In the genomic region with DNA sequence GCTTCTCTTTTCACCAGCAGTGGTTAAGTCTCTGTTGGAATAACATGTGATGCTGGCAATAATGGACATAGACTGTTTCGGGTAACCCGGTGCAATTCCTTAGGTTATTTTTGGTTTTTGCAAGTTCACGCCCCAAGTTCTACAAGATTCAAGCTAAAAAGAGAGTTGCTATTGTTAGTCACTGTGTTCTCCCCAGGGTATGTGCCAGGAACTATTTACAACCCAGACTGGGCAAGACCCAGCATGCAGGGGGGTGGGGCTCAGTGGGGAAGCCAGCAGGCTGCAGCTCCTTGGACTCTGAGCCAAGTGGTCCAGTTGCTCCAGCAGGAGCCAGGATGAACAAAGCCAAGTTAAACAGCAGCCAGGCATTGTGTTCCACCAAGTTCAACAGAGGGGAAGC, we compare ENCODE assay signal across 8 mouse cellular contexts. TPM values are rescaled to one million over a fixed set of nuclear protein-coding genes. Genes with fewer than 3 reads are reported as not detected.
A peak's percentile ranks its signal among the peaks of the same experiment; 100 is the strongest.
DNase-seq lines count a peak whose midpoint lies in the region; ATAC-seq and TF ChIP-seq lines count a peak whose summit lies in the region.

No protein-coding gene starts in this region.

- intact Hi-C loops in gastrocnemius, postnatal 14 days (cut with DNase I; ENCODE audit: low total_unique reads): no loop called here

- H3K27ac ChIP-seq in hindbrain, embryonic 15.5 days (replicated peaks): 0 out of 2 replicates have a peak overlapping the region, but pooled peaks have one; percentile 45
- H3K27ac ChIP-seq in hindbrain, embryonic 16.5 days (ENCODE audit: low read depth, low read length): no peak overlapping the region
- H3K27ac ChIP-seq in intestine, postnatal 0 days (ENCODE audit: low read depth, low read length): no peak overlapping the region

- H3K4me1 ChIP-seq in hindbrain, embryonic 15.5 days (replicated peaks): peaks cover 19% of the 10 kb centered on the region
- H3K4me1 ChIP-seq in hindbrain, embryonic 16.5 days (ENCODE audit: control insufficient read depth, insufficient read depth, low read depth, low read length): peaks cover 14% of the 10 kb centered on the region
- H3K4me1 ChIP-seq in intestine, postnatal 0 days (replicated peaks; ENCODE audit: control insufficient read depth, insufficient read depth, low read length): peaks cover 3% of the 10 kb centered on the region; the same call in 1 of the 2 replicates

- H3K9ac ChIP-seq in hindbrain, embryonic 15.5 days: no peak overlapping the region
- H3K9ac ChIP-seq in hindbrain, embryonic 16.5 days (ENCODE audit: low read depth, low read length): no peak overlapping the region
- H3K9ac ChIP-seq in intestine, postnatal 0 days (ENCODE audit: low read depth, low read length): no peak overlapping the region

- no peaks in the 10 kb centered on the region for H3K9me3 ChIP-seq in hindbrain, embryonic 15.5 days
- no peaks in the 10 kb centered on the region for H3K9me3 ChIP-seq in hindbrain, embryonic 16.5 days (ENCODE audit: control insufficient read depth, low read length)
- H3K9me3 ChIP-seq in intestine, postnatal 0 days (ENCODE audit: control insufficient read depth): no peaks in the 10 kb centered on the region

- no peak overlapping the region for H3K4me3 ChIP-seq in hindbrain, embryonic 15.5 days
- no peak overlapping the region for H3K4me3 ChIP-seq in hindbrain, embryonic 16.5 days (ENCODE audit: low read length)
- H3K4me3 ChIP-seq in intestine, postnatal 0 days (ENCODE audit: low read depth, low read length): no peak overlapping the region

- 65% methylated on average over 3 of the region's 3 CpGs for WGBS in hindbrain, embryonic 15.5 days
- 64% methylated on average over 3 of the region's 3 CpGs for WGBS in hindbrain, embryonic 16.5 days
- 90% methylated on average over 3 of the region's 3 CpGs for WGBS in intestine, postnatal 0 days

- peak; percentile 45 to 82 for DNase-seq in adrenal gland, postnatal 36 days
- DNase-seq in gastrocnemius, postnatal 14 days: peak; percentile 87
- peak; percentile 94 to 97 for DNase-seq in kidney, postnatal 36 days
- DNase-seq in lung, postnatal 25 days (ENCODE audit: low spot score): peak; percentile 83
- DNase-seq in urinary bladder, postnatal 4 days (ENCODE audit: low spot score in 2 of 2): peak; percentile 65 to 74

- ATAC-seq in hindbrain, embryonic 15.5 days (ENCODE audit: low FRiP score, low read depth): no peak
- ATAC-seq in hindbrain, embryonic 16.5 days: no peak
- ATAC-seq in intestine, postnatal 0 days: no peak

- H3K36me3 ChIP-seq in hindbrain, embryonic 15.5 days: no peaks in the 10 kb centered on the region
- no peaks in the 10 kb centered on the region for H3K36me3 ChIP-seq in hindbrain, embryonic 16.5 days (ENCODE audit: control insufficient read depth, insufficient read depth, low read length)
- H3K36me3 ChIP-seq in intestine, postnatal 0 days (ENCODE audit: control insufficient read depth, insufficient read depth): no peaks in the 10 kb centered on the region

- H3K27me3 ChIP-seq in hindbrain, embryonic 15.5 days: no peaks in the 10 kb centered on the region
- no peaks in the 10 kb centered on the region for H3K27me3 ChIP-seq in hindbrain, embryonic 16.5 days (replicated peaks; ENCODE audit: control insufficient read depth, insufficient read depth, low read length)
- no peaks in the 10 kb centered on the region for H3K27me3 ChIP-seq in intestine, postnatal 0 days (replicated peaks; ENCODE audit: control insufficient read depth, insufficient read depth, low read length)

- H3K4me2 ChIP-seq in hindbrain, embryonic 15.5 days: no peak overlapping the region
- H3K4me2 ChIP-seq in hindbrain, embryonic 16.5 days (ENCODE audit: low read length): no peak overlapping the region
- H3K4me2 ChIP-seq in intestine, postnatal 0 days (replicated peaks; ENCODE audit: low read depth): no peak overlapping the region

- TF ChIP-seq CTCF in intestine, postnatal 0 days (IDR thresholded peaks at IDR 0.05; ENCODE audit: low read depth): no peak

RNA-seq across cellular contexts. Expression of a gene that starts 2.8 kb away (rescaled TPM):
- polyA plus RNA-seq in hindbrain, embryonic 15.5 days (2015; fragmentation: Nextera tagmentation; extraction: Ambion mirVana): 36.3 and 37.7 TPM in 2 replicates
- polyA plus RNA-seq in hindbrain, embryonic 16.5 days (2015; fragmentation: Nextera tagmentation; extraction: Ambion mirVana): 38.5 and 40.6 TPM in 2 replicates
- 10 to 100 TPM; 18.3 to 18.6 TPM for total RNA-seq in adrenal gland, postnatal 36 days (2021)
- total RNA-seq in gastrocnemius, postnatal 14 days (2021): 10 to 100 TPM in 1 of 2 experiments, 1 to 10 TPM in 1; 8.7 to 12.4 TPM
- 31.7 and 33.0 TPM in 2 replicates for polyA plus RNA-seq in intestine, postnatal 0 days (2015; fragmentation: Nextera tagmentation; extraction: Ambion mirVana)
